Mouse (Mus musculus) neural tube, embryonic 14.5 days (tissue): ENCODE results near the gene Dcakd. TPM values are rescaled to one million over a fixed set of nuclear protein-coding genes. Genes with fewer than 3 reads are reported as not detected.

Experiments used
- ATAC-seq: fragments of 200-750 bp; cut with Nextera tagmentation; 2 replicates; pipeline ENCODE4 v1.8.0; 2017; ENCODE audit warnings: low read depth, mild to moderate bottlenecking, moderate TSS enrichment, moderate library complexity
- H3K27ac ChIP-seq: fragments of 300-500 bp; sonication (generic); 2 replicates; pipeline ENCODE4 v1.5.1; 2014; ENCODE audit warnings: low read depth, mild to moderate bottlenecking, control low read depth, low read length, moderate library complexity, mixed read lengths
- H3K27me3 ChIP-seq: fragments of 300-500 bp; sonication (generic); 2 replicates; pipeline ENCODE4 v1.6.1; 2014; ENCODE audit warnings: low read length; ENCODE audit not compliant: control insufficient read depth, insufficient read depth
- H3K36me3 ChIP-seq: fragments of 300-500 bp; sonication (generic); 2 replicates; pipeline ENCODE4 v1.6.1; 2014; ENCODE audit warnings: low read length, mixed read lengths; ENCODE audit not compliant: control insufficient read depth, insufficient read depth
- H3K4me1 ChIP-seq: fragments of 300-500 bp; sonication (generic); 2 replicates; pipeline ENCODE4 v1.6.1; 2014; ENCODE audit warnings: low read length; ENCODE audit not compliant: control insufficient read depth, insufficient read depth
- H3K4me2 ChIP-seq: fragments of 300-500 bp; sonication (generic); 2 replicates; pipeline ENCODE4 v1.6.1; 2014; ENCODE audit warnings: mild to moderate bottlenecking, low read depth, low read length, control low read depth
- H3K4me3 ChIP-seq: fragments of 300-500 bp; sonication (generic); 2 replicates; pipeline ENCODE4 v1.5.1; 2014; ENCODE audit warnings: low read depth, low read length, control low read depth, mixed read lengths
- H3K9ac ChIP-seq: fragments of 300-500 bp; sonication (generic); replicated peaks from 2 replicates; pipeline ENCODE4 v1.6.1; 2014; ENCODE audit warnings: low read depth, mild to moderate bottlenecking, control low read depth, low read length, mixed read lengths
- H3K9me3 ChIP-seq: fragments of 300-500 bp; sonication (generic); 2 replicates; pipeline ENCODE4 v1.6.1; 2016; ENCODE audit warnings: low read length; ENCODE audit not compliant: control insufficient read depth
- WGBS: fragments of 180-500 bp; shearing (Covaris S2); extraction: QIAGEN DNeasy Blood & Tissue Kit; methylation state at CpG from one replicate; pipeline ENCODE4 v1.1.7; 2014; 5-methylcytosine and 5-hydroxymethylcytosine counted together
- polyA plus RNA-seq: library from polyadenylated mRNA; unstranded; fragments of >200 nt; fragmentation: Nextera tagmentation; extraction: Ambion mirVana; gene quantifications from 2 replicates; pipeline ENCODE4 v1.2.1, GENCODE M21; 2014

The Dcakd gene
- polyA plus RNA-seq, 1 experiment from 2014 or later, result 193 TPM

- Histone ChIP-seq H3K36me3 (peaks cover 37% of the 10 kb centered on the region), H3K9me3 (no peaks in the 10 kb centered on the region), H3K4me1 (no peaks in the 10 kb centered on the region), H3K9ac (no peak overlapping the region), H3K27me3 (no peaks in the 10 kb centered on the region), H3K4me3 (no peak overlapping the region), H3K27ac (no peak overlapping the region), H3K4me2 (no peak overlapping the region)
- ATAC-seq, result no peak
- 91% methylated on average over 4 of the region's 4 CpGs for WGBS
Observed at GRCm38 (mm10) chr11:103068272-103068671, 40.1 kb upstream of the Dcakd start.

DNA sequence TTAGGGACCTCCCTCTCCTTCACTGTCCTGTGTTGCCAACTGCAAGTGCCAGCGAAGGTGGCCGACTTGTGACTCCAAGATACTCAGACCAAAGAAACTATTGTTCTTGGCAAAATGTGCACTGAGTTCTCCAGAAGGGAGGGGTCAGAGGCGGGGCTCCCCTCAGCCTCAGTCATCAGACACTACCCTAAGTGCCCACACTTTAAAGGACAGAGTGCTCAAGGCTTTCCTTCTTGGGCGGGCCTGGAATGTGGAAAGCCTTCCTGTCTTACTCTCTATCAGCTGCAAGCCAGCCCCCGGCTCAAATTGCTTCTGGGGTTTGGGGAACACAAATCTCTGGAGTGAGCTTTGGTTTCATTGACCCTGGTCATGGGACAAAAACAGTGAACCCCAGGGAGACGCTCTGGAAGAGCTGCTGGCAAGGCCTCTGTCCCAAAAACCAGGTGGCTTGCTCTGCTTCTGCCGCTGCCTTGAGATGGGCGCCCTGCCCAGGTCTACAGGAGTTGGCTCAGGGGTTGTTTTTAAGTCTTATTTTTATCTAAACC, 39.4 kb upstream of the Dcakd start:
- H3K9me3 ChIP-seq, result no peaks in the 10 kb centered on the region
- no peak overlapping the region for H3K4me2 ChIP-seq
- H3K4me3 ChIP-seq, result no peak overlapping the region
- 81% methylated on average over 8 of the region's 8 CpGs for WGBS
- H3K27me3 ChIP-seq, result no peaks in the 10 kb centered on the region
- H3K4me1 ChIP-seq, result no peaks in the 10 kb centered on the region
- no peak for ATAC-seq
- peaks cover 40% of the 10 kb centered on the region for H3K36me3 ChIP-seq
- H3K9ac ChIP-seq, result no peak overlapping the region
- no peak overlapping the region for H3K27ac ChIP-seq

GRCm38 (mm10) chr11:103067051-103067361, 38.9 kb upstream of the Dcakd start:
- Histone ChIP-seq H3K4me2 (no peak overlapping the region), H3K9me3 (no peaks in the 10 kb centered on the region), H3K4me1 (no peaks in the 10 kb centered on the region), H3K9ac (no peak overlapping the region), H3K4me3 (no peak overlapping the region), H3K27ac (no peak overlapping the region), H3K27me3 (no peaks in the 10 kb centered on the region), H3K36me3 (peaks cover 44% of the 10 kb centered on the region)
- 97% methylated on average over 6 of the region's 6 CpGs for WGBS
- ATAC-seq, result no peak

- Histone ChIP-seq H3K27me3 (no peaks in the 10 kb centered on the region), H3K4me2 (no peak overlapping the region), H3K9me3 (no peaks in the 10 kb centered on the region), H3K9ac (no peak overlapping the region), H3K4me1 (no peaks in the 10 kb centered on the region), H3K27ac (no peak overlapping the region), H3K4me3 (no peak overlapping the region), H3K36me3 (peaks cover 49% of the 10 kb centered on the region)
- no peak for ATAC-seq
- WGBS, result 96% methylated on average over 14 of the region's 14 CpGs
Observed at GRCm38 (mm10) chr11:103066191-103067050, 38.3 kb upstream of the Dcakd start.

DNA sequence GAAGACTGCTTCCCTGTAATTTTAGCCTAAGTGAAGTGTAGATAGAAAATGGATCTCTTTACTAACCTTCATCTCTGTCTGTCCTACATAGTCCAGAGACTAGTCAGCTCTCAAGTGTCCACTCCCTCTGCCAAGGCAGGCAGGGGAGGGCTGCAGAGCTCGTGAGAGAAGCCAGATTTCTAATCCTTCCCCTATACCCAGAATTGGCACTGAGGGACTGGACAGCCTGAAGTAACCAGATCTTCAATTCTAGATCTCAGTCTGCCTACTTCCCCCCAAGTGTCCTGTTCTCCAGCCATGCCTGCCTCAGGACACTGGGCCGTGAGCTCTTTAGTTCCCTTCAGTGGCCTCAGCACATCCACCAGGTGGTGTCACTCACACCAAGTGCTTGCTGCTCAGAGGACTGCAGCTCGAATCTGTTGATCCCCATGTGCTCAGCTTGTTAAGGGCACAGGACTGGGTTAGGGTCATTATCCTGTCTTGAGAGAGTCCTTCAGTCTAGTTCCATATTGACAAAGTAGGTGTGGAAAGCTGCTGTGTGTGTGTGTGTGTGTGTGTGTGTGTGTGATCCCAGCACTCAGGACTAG, 30.5 kb upstream of the Dcakd start:
- Histone ChIP-seq H3K4me2 (no peak overlapping the region), H3K27ac (no peak overlapping the region), H3K27me3 (no peaks in the 10 kb centered on the region), H3K4me1 (no peaks in the 10 kb centered on the region), H3K9ac (no peak overlapping the region), H3K36me3 (peaks cover 55% of the 10 kb centered on the region), H3K9me3 (no peaks in the 10 kb centered on the region), H3K4me3 (no peak overlapping the region)
- no peak for ATAC-seq
- 87% methylated on average over 3 of the region's 3 CpGs for WGBS

DNA sequence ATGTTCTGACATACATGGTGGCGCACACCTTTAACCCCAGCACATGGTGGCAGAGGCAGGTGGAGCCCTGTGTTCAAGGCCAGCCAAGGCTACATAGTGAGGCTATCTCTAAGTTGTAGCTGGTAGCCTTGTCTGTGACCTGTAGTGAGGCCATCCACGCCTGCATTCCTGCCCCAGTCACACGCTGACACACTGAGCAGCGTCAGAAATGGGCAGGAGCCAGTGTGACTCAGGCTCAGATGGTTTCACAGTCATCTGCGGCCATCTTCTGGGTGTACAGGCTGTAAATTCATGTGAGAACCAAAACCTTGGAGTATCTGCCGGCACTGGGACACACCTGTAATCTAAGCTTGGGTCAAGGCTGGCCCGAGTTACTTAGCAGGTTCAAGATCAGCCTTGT, 28.5 kb upstream of the Dcakd start:
- 98% methylated on average over 7 of the region's 7 CpGs for WGBS
- H3K9ac ChIP-seq, result no peak overlapping the region
- ATAC-seq, result no peak
- no peaks in the 10 kb centered on the region for H3K9me3 ChIP-seq
- no peak overlapping the region for H3K4me2 ChIP-seq
- no peak overlapping the region for H3K27ac ChIP-seq
- H3K36me3 ChIP-seq, result peaks cover 51% of the 10 kb centered on the region
- H3K4me1 ChIP-seq, result no peaks in the 10 kb centered on the region
- H3K27me3 ChIP-seq, result no peaks in the 10 kb centered on the region
- no peak overlapping the region for H3K4me3 ChIP-seq

DNA sequence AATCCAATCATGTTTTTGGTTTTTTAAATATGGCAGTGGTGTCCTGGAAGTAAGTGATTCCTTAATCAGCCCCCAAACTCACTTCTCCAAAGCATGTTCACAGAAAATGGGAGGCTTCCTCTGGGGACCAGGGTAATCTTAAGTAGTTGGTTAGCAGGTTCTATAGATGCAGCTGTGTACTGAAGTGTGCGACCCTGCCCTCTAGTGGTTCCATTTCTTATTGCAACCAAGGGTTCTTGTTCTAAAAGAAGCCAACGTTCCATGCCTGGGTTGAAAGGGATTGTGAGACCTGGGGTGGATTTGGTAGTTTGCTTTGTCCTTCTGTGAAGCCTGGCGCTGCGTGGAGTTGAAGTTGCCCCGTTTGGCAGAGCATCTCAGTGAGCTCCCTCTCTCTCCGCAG, 26.7 kb upstream of the Dcakd start:
- peaks cover 54% of the 10 kb centered on the region for H3K36me3 ChIP-seq
- no peak overlapping the region for H3K9ac ChIP-seq
- no peak for ATAC-seq
- H3K4me2 ChIP-seq, result no peak overlapping the region
- no peak overlapping the region for H3K27ac ChIP-seq
- no peak overlapping the region for H3K4me3 ChIP-seq
- H3K27me3 ChIP-seq, result no peaks in the 10 kb centered on the region
- H3K4me1 ChIP-seq, result no peaks in the 10 kb centered on the region
- no peaks in the 10 kb centered on the region for H3K9me3 ChIP-seq
- WGBS, result 47% methylated on average over 6 of the region's 6 CpGs

GRCm38 (mm10) chr11:103053191-103054076, 25.3 kb upstream of the Dcakd start:
- ATAC-seq, result no peak
- 93% methylated on average over 18 of the region's 18 CpGs for WGBS
- Histone ChIP-seq H3K9ac (no peak overlapping the region), H3K27ac (no peak overlapping the region), H3K27me3 (no peaks in the 10 kb centered on the region), H3K4me3 (no peak overlapping the region), H3K9me3 (no peaks in the 10 kb centered on the region), H3K36me3 (peaks cover 45% of the 10 kb centered on the region), H3K4me1 (no peaks in the 10 kb centered on the region), H3K4me2 (no peak overlapping the region)
